Mouse (Mus musculus): ENCODE results near the gene Sppl2c. TPM values are rescaled to one million over a fixed set of nuclear protein-coding genes. Genes with fewer than 3 reads are reported as not detected.

The Sppl2c gene
- polyA plus RNA-seq, 1 experiment: not detected

- no peak for TF ChIP-seq GATA1 (IDR thresholded peaks at IDR 0.05; ENCODE audit: low read length)
Observed at GRCm38 (mm10) chr11:104178893-104179292, 7.2 kb upstream of the Sppl2c start.

- TF ChIP-seq GATA1 (IDR thresholded peaks at IDR 0.05; ENCODE audit: low read length): no peak
Observed at GRCm38 (mm10) chr11:104179804-104180203, 6.3 kb upstream of the Sppl2c start.

DNA sequence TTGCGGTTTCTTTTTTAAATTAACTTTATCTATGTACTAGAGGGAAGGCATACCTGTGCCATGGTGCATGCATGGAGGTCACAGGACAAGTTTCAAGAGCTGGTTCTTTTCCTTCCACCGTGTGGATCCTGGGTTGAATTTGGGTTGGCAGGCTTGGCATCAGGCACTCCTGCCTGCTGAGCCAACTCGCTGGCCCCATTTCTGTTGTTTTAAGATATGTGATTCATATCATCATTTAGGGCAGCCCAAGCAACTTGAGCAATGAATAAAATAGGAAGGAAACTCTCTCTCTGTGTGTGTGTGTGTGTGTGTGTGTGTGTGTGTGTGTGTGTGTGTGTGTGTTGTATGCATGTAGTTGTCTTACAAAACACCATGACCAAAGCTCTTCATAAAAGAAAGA lies 4.0 kb upstream of the Sppl2c start:
- no peak for TF ChIP-seq GATA1 (IDR thresholded peaks at IDR 0.05; ENCODE audit: low read length)

DNA sequence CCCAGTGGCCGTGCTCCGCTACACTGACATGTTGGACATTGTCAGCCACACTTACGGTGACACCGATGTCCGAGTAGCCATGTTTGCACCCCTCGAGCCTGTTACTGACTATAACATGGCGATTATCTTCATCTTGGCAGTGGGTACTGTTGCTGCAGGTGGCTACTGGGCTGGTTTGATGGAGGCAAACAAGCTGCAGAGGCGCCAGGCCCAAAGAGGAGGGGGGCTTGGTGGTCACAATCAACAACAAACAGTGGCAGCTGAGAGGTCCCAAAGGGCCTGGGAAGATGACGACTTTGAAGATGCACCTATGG lies 667 bp downstream of the Sppl2c start:
- TF ChIP-seq GATA1 (IDR thresholded peaks at IDR 0.05; ENCODE audit: low read length): no peak

DNA sequence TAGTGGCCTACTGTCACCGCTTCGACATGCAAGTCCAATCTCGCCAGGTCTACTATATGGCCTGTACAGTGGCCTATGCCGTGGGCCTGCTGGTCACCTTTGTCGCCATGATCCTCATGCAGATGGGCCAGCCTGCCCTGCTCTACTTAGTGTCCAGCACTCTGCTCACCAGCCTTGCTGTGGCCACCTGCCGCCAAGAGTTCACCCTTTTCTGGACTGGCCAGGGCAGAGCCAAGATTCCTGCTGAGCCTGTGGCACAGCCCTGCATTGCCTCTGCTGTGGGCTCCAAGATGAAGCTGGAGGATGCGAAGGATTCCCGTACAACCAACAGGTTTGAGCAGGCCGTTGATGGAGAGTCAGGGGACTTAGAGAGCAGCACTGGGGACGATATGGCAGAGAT lies 1.6 kb downstream of the Sppl2c start:
- no peak for TF ChIP-seq GATA1 (IDR thresholded peaks at IDR 0.05; ENCODE audit: low read length)

DNA sequence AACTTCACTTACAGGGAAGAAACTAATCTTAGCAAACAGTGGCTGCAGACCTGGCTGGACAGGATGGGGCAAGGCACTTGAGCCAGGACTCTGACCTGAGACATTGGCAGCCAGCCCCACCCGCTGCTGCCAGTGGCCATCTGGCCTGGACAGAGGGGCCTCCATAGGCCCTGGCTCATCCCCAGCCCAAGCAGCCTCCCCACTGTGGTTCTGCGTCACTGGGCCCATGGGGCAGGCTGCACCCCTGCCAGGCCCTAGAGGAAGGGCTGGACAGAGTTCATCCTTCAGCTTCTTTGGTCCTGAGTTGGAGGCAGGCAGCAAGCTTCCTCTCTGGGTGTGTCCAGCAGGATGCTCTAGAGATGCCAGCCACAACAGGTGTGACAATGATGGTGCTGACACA lies 3.9 kb downstream of the Sppl2c start:
- TF ChIP-seq GATA1 (IDR thresholded peaks at IDR 0.05; ENCODE audit: low read length): no peak

GRCm38 (mm10) chr11:104195382-104195781 lies 9.3 kb downstream of the Sppl2c start:
- TF ChIP-seq GATA1 (IDR thresholded peaks at IDR 0.05; ENCODE audit: low read length): no peak

GRCm38 (mm10) chr11:104195791-104196190 lies 9.7 kb downstream of the Sppl2c start:
- no peak for TF ChIP-seq GATA1 (IDR thresholded peaks at IDR 0.05; ENCODE audit: low read length)

DNA sequence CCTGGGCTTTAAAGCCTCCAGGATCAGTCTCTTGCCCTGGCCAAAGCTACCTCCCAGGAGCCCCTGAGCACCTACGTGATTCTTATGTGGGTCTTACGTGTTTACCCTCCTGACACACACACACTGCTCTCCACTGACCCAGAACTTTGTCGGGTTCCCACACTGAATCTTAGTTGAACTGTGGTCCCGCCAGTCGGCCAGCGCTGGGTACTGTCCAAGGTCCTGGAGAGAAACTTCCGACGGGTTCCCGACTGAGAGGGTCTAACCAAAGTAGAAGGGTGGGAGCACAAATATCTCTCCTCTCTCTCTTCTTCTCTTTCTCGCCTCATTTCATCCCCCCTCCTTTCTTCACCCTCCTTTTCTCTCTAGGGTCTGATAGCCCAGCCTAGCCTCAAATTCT lies 11.7 kb downstream of the Sppl2c start:
- no peak for TF ChIP-seq GATA1 (IDR thresholded peaks at IDR 0.05; ENCODE audit: low read length)

DNA sequence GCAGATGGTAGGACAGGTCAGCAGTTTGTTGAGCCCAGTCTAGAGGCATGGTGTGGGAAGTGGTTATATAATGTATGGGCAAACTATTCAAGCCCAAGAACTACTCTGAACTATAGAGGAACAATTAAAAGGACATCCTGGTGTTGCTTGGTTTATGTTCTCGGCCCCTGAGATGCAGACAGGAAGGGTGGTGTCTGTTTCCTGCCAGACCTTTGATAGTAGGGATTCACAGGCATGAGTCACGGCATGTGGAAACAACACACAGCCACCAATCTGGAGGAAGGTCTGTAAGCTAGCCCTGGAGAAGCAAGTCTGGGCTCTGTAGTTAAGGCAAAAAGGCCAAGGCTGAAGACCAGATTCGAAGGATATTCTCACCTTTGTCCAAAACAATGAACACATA lies 17.1 kb downstream of the Sppl2c start:
- no peak for TF ChIP-seq GATA1 (IDR thresholded peaks at IDR 0.05; ENCODE audit: low read length)

DNA sequence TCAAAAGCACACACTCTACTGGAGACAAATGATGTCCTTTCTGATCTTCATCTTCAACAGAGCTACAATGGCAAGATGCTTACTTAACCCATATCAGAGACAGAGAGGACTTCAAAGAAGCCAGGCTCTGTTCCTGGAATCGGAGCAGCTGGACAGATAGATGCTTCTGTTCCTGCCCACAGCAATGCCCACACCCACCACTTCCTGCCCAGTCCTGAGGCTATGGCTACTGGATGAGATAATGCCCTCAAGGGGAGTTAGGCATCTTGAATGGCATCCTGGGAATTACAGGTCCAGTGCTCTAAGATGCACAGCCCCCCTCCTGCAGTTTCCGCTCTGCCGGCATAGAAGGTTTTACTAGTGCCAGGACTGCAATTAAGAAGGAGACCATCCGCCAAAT lies 20.4 kb downstream of the Sppl2c start:
- no peak for TF ChIP-seq GATA1 (IDR thresholded peaks at IDR 0.05; ENCODE audit: low read length)

GRCm38 (mm10) chr11:104209041-104209440 lies 22.9 kb downstream of the Sppl2c start:
- no peak for TF ChIP-seq GATA1 (IDR thresholded peaks at IDR 0.05; ENCODE audit: low read length)

GRCm38 (mm10) chr11:104211251-104211650 lies 25.1 kb downstream of the Sppl2c start:
- TF ChIP-seq GATA1 (IDR thresholded peaks at IDR 0.05; ENCODE audit: low read length): no peak

GRCm38 (mm10) chr11:104218075-104218474 lies 31.9 kb downstream of the Sppl2c start:
- no peak for TF ChIP-seq GATA1 (IDR thresholded peaks at IDR 0.05; ENCODE audit: low read length)

DNA sequence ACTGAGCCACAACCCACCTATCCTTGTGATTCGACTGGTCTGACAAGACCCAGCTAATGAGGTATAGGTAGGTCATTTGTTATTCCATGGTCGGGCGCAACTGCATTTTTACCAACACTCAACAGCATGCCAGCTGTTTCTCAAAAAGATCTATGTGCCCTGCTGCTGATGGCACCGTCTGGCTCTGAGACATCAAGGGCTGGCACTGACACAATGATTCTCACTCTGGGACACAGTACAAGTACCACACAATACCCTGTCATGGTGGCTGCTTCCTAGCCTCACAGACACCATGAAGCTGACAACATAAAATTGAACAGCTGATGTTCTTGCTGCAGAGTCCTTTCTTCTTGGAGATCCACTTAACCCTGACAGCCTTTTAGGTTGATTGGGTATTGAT lies 34.2 kb downstream of the Sppl2c start:
- TF ChIP-seq GATA1 (IDR thresholded peaks at IDR 0.05; ENCODE audit: low read length): no peak

GRCm38 (mm10) chr11:104221751-104222150 lies 35.6 kb downstream of the Sppl2c start:
- no peak for TF ChIP-seq GATA1 (IDR thresholded peaks at IDR 0.05; ENCODE audit: low read length)

DNA sequence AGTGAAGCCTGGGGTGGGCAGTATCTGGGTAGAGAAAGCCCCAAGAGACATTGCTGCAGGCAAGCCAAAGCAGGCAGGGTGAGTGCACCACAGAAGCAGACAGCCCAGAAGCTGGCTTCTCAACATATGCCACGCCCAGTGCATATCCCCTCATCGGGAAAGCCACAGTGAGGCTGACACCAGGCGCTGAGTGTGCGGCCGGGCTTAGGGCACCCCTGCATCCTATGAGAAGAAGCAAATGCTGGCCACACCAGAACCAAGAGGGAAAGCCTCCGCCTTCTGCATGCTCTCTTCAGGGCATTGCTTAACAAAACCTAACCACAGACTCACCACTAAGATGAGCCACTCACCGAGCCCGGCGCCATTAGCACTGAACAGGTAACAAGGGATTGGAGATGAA lies 37.2 kb downstream of the Sppl2c start:
- no peak for TF ChIP-seq GATA1 (IDR thresholded peaks at IDR 0.05; ENCODE audit: low read length)

DNA sequence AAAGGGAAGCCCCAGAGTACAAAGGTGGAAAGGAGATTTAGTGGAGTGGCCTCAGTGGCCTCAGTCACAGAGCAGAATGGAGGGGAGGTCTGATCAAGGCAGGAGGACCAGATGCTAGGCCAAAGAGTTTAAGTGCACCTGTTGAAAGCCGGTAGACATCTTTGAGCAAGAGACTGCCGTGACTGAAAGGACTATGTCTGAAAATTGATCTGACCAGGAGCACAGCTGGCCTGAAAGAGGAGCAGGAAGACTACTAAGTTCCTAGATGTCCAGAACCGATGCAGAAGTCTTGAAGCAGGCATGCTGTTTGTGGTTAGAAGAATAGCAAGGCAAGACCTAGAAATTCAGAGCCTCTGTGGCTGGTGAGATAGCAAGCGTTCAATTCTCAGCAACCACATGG lies 43.3 kb downstream of the Sppl2c start:
- TF ChIP-seq GATA1 (IDR thresholded peaks at IDR 0.05; ENCODE audit: low read length): no peak
